Mouse (Mus musculus): ENCODE measurements around the gene Ube2q1.

DNA sequence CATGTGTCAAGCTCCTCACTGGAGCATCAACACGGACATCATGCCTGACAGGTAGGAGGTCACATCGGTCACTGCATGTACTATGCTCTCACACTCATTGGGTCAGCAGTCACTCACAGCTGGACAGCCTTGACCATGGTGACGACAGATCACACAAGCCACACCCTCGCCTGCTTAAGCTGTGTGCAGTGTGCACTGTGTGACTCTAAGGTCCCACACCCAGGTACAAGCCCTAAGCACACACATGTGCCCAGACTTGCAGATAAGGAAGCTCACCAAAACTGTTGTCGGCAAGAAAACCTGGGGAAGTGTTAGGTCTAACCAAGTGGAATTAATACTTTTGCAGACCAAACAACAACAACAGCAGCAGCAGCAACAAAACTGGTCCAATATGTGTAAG, 34.5 kb downstream of the Ube2q1 start:
- TF ChIP-seq CTCF (IDR thresholded peaks at IDR 0.05; ENCODE audit: insufficient read depth, low read depth, low read length) (no peak), POLR2A (IDR thresholded peaks at IDR 0.05; ENCODE audit: insufficient read depth, low read depth, low read length) (no peak)

All from olfactory bulb, adult 2 months (tissue).